Mouse (Mus musculus): ENCODE results near the gene Dus1l.
"Not testable (repeated sequence)": the region's sequence is repeated elsewhere in the genome, so short reads cannot be mapped to it uniquely, and the experiment has no call there.

Gene Dus1l

DNA sequence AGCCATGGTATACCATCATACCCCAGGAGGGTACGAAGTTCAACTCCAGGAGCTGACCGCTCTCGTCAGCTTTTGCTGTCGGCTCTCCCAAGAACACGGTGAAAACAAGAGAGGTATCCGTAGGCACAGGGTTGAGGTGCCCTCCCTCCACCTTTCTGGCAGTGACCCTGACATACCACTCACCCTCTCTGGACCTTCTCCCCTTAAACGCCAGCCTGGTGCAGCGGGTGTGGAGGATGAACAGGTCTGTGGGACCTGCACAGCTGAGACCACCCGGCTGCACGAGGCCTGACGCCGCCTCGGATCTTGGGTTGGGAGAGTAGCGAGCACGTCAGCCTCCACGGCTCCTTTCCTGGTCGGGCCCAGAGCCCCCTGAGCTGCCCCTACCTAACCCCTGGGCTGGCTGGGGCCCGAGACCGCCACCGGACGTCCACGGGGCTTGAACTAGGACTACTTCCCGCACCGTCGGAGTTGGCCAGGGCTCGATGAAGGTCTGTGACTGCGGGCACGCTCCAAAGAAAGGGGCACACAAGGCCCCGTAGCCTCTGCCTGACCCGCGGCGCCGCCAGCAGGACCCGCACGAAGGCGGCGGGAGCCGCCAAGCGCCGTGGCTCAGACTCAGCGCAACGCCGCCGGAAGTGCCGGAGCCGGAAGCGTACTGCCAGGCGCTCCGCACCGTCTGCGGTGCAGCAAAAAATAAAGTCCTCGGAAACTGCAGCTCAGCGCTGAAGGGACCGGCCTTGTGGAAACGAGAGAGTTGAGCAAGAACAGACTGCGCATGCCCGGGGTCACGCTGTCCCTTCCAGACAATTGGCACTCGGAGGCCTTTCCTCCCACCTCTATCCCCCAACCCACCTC is at the start of gene Dus1l:
TSS of gene Dus1l (minus strand) at position 648 of the 858 bp plus-strand sequence.
- DNase-seq = peak; percentile 96

DNA sequence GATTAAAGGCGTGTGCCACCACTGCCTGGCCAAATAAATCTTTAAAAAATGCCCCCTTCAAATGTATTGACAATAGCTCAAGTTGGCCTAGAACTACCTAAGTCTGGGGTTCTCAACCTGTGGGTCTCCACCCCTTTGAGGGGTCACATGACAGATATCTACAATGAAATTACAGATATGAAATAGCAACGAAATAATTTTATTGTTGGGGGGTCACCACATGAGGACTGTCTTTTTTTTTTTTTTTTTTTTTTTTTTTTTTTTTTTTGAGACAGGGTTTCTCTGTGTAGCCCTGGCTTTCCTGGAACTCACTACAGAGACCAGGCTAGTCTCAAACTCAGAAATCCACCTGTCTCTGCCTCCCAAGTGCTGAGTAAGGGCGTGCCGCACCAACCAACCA is 48.1 kb upstream of the Dus1l start:
- DNase-seq = no peak

DNA sequence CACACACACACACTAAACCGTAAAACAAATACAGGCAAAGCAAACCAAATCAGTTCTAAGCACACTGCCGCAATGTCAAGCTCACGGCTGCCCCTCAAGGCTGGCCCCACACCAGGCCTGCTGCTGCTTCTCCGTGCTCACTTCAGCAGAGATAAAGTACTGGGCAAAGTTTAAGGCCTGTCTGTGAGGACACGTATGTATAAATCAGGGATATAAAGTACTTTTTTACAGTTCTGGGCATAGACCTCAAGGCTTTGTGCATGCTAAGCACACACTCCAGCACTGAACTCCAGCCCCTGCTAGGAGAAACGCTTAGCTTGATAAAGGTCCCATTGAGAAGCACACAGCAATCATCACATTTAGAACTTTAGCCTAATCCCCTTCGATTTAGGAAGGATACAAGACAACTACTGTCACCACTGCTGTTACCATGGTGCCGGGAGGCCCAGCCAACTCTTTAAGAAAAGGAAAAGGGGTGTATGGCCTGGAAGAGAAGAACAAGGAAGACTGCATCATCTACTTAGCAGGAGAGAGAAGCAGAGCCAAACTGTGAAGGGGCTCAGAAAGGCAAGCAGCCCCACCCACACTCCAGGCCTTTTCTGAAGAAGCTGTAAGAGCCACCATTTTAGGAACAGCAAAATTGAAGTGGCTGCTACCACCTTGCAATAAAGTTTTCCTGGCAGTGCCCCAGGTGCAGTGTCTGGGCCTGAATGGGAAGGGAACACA is 37.5 kb upstream of the Dus1l start:
- no peak for DNase-seq

DNA sequence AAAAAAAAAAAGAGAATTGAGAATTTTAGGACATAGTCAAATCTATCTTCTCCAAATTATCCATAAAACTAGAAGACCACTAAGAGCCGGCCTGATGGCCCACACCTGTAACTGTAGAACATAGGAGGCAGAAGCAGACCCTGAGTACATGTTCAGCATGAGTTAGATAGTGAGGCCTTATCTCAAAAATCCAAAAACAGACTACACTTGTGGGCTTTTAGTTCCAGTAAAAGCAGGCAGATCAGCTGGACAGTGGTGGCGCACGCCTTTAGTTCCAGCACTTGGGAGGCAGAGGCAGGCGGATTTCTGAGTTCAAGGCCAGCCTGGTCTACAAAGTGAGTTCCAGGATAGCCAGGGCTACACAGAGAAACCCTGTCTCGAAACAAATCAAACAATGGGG is 36.8 kb upstream of the Dus1l start:
- DNase-seq = not testable (repeated sequence)

DNA sequence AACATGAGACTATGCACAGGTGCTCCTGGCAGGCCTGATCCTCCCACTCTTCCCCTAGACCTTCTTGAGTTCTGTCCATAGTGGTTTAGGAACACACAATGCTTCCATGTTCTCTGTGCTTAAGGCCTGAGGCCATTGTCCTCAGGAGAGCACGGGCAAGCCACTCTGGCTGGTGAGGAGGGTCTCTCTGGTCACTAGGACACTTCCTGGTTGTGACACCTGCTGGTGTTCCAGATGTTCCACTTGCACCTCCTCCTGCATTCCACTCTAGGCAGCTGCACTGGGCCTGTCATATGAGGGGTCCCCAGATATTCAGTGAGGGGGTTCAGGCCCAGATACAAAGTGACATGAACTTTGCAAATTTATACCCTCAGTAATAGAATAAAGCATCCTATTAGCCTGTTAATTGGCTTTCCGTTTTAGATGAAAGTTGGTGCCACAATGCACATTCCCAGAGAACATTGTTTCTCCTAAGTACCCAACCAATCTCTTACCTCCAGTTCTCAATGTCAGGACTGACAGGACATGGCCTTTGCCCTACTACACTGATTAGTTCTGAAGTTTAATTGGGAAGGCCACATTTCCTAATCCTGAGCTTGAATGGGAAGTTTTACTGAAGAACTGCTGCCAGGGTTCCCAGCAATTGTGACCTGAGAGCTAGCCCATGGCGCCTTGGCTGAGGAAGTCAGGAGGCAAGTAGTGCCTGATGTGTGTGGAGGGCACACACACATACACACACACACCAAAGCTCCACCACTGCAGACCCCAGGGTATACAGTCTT is 35.6 kb upstream of the Dus1l start:
- no peak for DNase-seq

DNA sequence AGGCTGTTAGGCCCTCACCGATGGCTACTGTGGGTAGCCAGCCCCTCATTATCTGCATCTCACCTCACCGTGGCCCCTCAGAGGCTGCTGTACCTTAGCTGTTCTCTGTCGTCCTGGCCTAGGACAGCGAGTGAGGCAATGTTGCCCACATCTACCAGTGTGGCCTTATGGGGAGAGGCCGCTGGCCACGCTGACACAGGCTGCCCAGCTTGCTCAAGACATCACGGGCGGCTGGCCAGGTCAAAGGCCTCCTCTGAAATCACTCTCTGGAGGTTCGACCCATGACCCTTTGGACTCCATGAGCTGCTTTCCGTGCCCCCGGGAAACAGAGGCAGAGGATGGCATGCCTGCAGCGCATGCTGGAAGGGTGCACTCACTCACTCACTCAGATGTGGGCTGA is 34.5 kb upstream of the Dus1l start:
- no peak for DNase-seq

DNA sequence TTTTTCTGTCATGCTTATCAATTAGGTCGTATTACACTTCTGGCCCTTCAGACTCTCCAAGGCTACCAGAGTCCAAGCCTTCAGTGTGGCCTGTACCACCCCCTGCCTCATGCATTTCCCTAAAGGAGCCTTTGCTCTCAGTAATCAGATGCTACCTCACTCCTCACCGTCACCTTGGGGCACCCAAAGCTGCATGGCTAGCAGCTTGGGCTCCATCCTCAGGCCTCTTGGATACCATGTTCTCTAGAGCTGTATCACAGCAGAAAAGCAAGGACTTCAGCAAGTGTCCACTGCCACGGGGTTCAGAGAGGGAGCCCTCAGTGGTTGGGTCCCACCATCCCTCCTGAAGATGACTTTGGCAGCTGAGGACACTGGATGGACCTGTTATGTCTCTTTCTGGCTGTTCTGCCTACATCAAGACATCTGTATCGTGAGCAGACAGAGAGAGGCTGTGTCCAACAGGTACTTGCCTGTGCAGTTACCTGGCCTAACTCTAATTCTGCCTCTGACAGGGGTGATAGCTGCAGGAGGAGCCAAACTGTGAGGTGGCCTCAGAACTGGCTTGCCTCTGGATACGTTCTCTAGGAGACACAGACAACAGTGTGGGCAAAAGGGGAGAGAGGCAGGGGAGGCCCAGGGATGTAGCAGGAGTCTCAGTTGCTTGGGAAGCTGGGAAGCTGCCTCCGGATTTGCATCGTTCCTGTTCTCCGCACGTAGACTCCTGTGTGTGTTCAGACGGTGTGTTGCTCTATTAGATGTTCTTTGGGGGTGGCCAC is 33.7 kb upstream of the Dus1l start:
- no peak for DNase-seq

DNA sequence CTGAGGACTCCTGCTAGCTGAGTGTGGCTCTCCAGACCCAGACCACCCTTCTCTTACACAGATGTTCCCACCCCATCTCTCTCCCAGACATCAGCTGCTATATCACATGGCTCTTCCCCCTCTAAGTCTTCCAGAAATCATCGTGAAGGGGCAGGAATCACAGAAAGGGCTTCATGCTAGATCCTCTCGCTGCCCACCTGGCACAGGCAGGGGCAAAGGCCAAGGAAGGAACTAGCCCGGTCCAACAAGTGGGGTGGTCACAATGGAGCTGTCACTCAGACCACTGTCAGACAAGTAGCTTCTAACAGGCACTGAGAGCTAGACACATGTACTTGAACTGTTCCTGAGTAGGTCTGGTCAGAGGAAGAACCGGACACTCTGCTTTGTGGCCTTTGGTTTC is 32.2 kb upstream of the Dus1l start:
- no peak for DNase-seq

DNA sequence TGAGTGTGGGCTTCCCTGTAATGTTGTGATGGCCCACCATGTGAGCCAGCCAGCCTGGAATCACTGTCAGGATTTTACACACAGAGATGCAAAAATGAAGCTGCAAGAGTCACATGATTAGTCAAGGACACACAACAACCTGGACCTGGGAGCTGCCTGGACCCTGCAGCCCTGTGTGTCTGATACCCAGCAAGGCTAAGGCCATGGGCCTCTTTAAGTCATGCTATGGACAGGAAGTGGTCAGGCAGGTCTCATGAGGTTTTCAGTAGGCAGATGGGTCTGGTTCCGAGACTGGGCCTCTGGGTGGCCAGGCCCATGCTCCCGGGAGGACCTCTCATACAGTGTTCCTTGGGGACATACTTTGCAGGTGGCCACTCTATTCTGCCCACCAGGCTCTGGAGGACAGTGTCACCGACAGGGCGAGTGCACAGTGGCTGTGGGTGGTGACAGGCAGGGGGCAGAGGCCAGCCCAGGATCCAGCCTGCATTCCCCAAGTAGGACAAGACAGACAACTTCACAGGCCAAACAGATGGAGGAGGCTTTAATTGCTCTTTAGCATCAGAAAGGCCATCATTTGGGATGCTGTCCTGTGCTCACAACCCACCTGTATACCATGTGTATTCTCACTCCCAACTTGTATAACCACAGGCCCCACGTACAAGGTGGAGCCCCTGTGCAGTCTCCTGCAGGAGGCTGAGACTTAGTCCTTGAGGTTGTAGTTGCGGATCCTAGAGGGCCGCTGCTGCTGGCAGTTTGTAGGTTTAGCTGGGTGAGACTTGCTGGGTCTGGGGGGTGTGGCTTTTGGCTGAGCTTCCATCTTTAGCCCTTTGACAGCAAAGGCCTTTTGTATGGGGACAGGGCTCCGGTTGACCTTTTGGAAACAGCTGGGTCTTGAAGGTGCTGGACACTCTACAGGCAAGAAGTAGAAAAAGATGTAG is 30.1 kb upstream of the Dus1l start:
- DNase-seq = no peak

DNA sequence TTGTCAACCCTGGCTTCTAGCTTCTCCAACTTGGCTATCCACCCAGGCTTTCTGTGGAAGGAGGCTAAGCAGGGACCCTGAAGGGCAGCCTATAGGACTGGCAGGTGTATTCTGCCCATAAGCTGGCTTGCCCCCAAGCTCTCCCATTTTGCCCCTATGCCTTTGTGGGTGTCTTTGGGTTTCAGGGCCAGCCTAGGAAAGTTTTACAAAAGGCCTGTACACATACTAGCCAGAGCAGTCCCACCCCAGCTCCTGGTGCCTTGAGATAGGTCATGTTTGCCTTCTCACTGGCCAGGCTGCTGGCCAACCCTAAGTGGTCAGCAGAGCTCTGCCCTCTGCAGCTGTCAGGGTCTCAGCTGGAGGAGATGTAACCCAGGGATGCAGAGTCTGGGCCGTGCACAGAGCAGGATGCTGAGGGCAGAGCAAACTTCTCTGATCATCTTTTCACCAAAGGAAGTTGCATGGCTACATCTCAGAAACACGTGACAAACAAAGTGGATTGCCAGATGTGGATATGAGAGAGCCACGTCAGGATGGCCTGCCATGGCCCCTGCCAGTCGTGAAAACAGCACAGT is 29.2 kb upstream of the Dus1l start:
- DNase-seq = peak; percentile 44

DNA sequence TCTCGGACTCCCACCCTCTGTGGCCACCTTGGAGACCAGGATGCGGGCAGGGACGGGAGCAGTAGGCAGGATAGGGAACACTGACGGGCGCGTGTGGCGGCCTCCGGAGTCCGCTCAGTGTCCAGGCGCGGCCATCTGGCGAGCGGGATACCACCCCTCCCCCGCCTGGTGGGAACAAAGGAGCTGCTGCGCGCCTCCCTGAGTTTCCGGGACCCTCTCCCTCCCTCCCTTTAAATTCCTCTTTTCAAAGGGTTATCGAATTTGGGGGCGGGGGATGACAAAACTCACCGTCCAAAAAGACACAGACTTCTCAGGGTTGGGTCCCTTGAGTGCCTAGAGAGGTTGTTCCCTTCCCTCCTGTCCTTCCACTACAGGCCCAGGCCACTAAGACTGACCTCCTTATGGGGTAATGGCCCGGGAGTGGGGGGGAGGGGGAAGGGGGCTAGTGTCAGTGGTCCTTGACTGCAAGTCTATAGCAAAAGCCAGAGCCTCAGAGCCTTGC is 28.6 kb upstream of the Dus1l start:
- no peak for DNase-seq

DNA sequence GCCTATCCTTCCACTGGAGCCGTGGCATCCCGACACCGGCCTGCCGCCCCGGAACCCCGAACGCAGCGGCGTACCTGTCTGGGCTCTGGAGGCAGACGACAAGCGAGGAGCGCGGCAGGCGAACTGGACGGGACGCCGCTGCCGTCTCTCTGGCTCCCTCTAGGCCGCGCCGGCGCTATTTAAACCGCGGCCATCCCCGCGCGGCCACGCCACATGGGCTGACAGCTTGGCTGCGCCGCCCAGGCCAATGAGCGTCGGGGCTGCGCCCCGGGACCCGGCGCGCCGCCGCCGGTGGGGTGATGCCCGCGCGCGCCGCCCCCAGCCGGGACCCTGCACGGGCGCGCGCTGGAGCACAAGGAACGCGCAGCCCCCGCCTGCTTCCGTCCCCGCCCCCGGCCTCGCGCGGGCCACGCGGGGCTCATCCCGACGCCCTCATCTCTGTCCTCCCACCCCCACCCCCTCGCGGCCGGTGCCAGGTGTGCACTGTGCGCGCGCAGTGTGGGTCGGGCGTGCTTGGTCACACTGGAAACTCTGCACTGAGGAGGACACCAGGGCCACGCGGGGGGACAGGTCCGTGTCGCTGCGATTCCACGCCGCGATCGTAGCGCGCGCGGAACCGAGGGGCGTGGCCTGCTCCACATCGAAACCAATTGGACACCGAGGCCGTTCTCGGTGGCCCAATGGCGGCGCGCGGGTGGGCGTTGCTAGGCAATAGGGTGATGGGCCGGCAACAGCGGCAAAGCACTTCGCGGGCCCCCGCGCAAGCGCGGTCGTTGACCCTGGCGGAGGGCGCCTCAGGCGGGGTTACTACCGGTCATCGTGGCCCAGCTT is 28.0 kb upstream of the Dus1l start, which contains the start of gene Fasn:
TSS of gene Fasn (minus strand) at position 592 of the 831 bp plus-strand sequence.
- peak; percentile 99 for DNase-seq

DNA sequence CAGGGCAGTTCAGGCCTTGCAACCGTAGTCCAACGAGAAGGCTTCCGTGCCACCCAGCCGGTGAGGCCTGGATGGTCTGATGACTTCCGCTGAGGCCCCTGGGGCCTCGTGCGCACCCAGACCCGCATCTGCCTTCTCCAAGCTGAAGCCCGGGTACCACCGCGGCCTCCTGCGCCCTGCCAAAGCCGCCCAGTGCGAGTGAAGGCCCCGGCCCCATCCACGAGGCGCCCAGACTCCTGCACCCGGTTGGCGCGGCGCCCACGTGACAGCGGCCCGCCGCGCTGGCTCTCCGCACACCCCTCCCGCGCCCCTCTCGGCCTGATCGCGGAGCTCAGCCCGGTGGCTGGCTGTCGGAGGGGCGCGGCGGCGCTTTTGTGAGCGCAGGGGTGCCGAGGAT is 27.3 kb upstream of the Dus1l start:
- peak; percentile 79 for DNase-seq

DNA sequence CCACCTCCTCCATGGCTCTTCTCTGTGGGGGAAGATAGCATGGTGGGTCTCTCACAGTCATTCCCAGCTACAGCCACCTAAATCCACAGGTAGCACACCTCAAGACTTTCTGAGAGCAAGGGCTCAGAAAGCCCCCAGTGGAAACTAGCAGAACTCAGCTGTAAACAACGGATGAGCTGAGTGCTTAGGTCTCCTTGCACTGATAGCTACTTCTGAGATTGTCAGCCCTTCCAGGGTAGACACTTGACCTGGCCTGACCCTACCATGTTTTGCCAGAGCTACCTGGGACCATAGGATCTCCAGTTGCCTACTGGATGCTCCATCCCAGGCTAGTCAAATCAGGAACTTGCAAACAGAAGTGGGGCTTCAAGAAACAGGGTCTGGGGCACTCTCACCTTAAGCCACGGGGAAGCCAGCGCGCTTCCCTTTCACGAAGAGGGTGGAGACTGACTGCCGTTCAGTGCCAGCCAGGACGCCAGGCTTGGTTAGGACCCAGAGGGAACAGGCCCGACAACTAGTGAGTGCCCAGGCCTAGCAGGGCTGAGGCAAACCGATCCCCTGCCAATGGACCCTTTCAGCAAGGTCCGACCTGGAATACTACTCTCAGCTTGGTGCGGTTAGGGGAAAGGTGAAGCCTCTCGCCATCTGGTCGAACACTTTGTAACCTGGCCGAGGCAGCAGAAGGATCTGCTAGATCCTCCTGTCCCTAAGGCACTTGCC is 26.8 kb upstream of the Dus1l start:
- DNase-seq = peak; percentile 26

DNA sequence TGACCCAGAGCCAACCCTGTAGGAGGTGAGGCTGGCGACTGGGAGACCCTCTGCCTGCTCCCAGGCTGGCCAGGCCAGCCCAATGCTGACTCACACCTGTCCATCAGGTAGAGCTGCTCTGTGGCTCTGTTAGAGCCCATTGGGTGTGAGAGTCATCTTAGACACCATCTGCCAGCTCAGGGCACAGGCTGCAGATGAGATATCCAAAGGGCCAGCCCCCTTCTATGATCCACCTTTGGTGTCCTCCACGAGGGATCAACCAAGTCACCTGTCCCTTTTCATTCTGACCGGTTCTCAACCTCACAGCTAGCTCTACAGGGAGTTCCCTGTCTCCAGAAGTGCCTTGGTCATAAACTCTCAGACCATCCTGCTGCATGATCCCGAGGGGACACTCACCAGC is 26.1 kb upstream of the Dus1l start:
- no peak for DNase-seq

DNA sequence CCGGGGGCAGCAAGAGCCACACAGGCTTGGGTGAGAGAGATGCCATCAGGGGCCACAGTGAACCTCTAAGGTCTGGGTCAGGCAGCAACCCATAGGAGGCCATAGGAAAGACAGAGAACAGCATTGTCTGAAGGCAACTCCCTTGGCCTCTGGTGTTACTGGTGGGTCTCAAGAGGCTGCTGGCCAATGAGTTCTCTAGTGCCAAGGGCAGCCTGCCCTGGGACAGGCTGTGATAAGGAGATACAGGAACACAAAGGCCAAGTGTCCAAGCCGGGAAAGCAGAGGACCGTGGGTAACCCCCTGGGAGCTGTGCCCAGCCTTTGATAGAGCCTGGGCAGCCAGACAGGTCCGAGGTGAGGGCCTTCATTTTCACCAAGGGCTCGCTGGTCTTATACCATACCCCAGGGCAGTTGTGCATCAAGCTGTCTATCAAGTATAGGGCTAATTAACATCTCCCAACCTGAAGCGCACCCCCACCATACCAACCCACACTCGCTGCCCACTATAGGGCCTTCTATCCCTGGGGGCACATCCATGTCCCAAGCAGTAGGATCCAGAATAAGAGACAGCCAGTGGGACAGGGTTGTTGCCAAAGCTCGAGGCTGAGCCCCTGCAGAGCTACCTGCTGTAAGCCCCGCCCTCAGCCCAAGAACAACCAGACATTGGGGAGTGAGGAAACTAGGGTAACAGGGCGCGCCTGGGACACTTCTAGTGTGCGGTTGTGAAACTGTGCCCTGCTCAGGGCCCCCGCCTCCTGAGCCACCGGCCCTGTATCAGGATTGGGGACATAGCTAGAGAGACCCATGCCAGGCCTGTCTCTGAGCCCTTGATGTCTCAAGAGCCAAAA is 25.1 kb upstream of the Dus1l start:
- DNase-seq = no peak

DNA sequence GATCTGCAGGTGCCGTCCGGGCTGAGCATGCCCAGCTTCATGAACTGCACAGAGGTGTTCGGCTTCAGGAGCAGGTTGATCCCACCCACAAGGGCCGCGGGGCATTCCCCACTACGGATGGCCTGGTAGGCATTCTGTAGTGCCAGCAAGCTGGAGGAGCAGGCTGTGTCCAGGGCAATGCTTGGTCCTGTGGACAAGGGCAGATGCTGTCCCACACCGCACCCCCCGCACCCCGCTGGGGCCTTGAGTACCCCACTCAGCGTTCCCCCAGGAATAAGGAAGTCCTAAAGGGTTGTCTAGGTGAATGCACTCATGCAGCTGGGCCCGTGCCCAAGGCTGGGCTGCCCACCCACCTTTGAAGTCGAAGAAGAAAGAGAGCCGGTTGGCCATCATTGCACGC is 24.3 kb upstream of the Dus1l start:
- DNase-seq = no peak

DNA sequence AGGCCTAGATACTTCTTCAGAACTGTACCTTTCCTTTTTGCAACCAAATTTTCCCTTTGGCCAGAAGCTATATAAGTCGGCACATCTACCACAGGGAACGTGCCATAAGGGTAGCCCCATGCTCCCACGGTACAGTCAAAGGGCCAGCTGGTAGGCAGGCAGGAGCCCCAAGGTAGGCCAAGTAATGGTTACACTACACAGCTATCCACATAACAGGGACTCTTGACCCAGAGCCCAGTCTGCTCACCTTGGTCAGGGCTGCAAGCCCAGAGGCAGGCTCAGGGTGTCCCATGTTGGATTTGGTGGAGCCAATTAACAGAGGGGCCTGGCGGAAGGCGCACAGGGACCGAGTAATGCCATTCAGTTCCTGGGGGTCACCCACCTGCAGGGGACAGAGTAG is 23.4 kb upstream of the Dus1l start:
- DNase-seq = no peak

Data from embryo, embryonic 11 days (tissue).